Mouse (Mus musculus): ENCODE results near the gene Klhl22. TPM values are rescaled to one million over a fixed set of nuclear protein-coding genes. Genes with fewer than 3 reads are reported as not detected.

The Klhl22 gene
- polyA plus RNA-seq, 1 experiment from 2014 or later = 40.6 TPM

GRCm38 (mm10) chr16:17834543-17834942 lies 75.1 kb downstream of the Klhl22 start:
- no peak for ATAC-seq (ENCODE audit: extremely low read depth, insufficient number of reproducible peaks, low FRiP score, low TSS enrichment)
- 41% methylated on average over 7 of the region's 7 CpGs for WGBS
- no peaks in the 10 kb centered on the region for H3K9me3 ChIP-seq
- H3K4me2 ChIP-seq = peak overlapping the region; percentile 99
- H3K27ac ChIP-seq (replicated peaks) = no peak overlapping the region
- H3K9ac ChIP-seq = no peak overlapping the region; the same call in 1 of the 2 replicates
- H3K4me3 ChIP-seq = peak overlapping the region; percentile 60
- peaks cover 91% of the 10 kb centered on the region for H3K27me3 ChIP-seq (replicated peaks)
- no peaks in the 10 kb centered on the region for H3K36me3 ChIP-seq
- peaks cover 15% of the 10 kb centered on the region for H3K4me1 ChIP-seq

DNA sequence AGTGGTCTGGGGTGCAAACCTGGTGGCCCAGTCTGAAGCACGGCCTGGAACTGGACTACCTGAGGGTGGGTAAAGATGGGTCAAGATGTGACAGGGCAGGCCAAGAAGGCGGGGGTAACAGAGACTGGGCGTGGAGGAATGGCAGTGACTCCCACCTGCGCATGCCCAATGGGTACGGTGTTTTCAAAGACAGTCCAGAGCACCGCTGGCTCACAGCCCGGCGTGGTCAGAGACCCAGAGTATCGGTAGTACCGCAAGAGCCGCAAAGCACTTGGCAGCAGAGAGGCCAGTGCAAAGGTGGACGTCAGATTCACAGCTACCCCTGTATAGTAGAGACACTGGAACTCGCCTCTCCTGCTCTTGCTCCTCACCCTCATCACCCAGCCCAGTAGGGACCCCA lies 76.1 kb downstream of the Klhl22 start:
- H3K4me3 ChIP-seq = no peak overlapping the region
- H3K9ac ChIP-seq = no peak overlapping the region
- H3K4me1 ChIP-seq = peaks cover 15% of the 10 kb centered on the region
- no peak overlapping the region for H3K4me2 ChIP-seq
- H3K27ac ChIP-seq (replicated peaks) = no peak overlapping the region
- H3K9me3 ChIP-seq = no peaks in the 10 kb centered on the region
- 41% methylated on average over 13 of the region's 13 CpGs for WGBS
- no peak for ATAC-seq (ENCODE audit: extremely low read depth, insufficient number of reproducible peaks, low FRiP score, low TSS enrichment)
- H3K27me3 ChIP-seq (replicated peaks) = peaks cover 81% of the 10 kb centered on the region
- H3K36me3 ChIP-seq = peaks cover 2% of the 10 kb centered on the region

GRCm38 (mm10) chr16:17838051-17838450 lies 78.6 kb downstream of the Klhl22 start, which contains the start of gene Car15:
Car15 (minus strand) TSS chr16:17838364.
- H3K9ac ChIP-seq = no peak within 1 kb of the TSS
- H3K27me3 ChIP-seq (replicated peaks) = peaks cover 56% of the 10 kb centered on the region
- 79% methylated on average over 6 of the region's 6 CpGs for WGBS
- no peak within 1 kb of the TSS for H3K27ac ChIP-seq (replicated peaks)
- peaks cover 12% of the 10 kb centered on the region for H3K4me1 ChIP-seq
- H3K4me3 ChIP-seq = no peak within 1 kb of the TSS
- no peak for ATAC-seq (ENCODE audit: extremely low read depth, insufficient number of reproducible peaks, low FRiP score, low TSS enrichment)
- peaks cover 27% of the 10 kb centered on the region for H3K36me3 ChIP-seq
- H3K9me3 ChIP-seq = no peaks in the 10 kb centered on the region
- H3K4me2 ChIP-seq = no peak within 1 kb of the TSS

GRCm38 (mm10) chr16:17839976-17840375 lies 80.6 kb downstream of the Klhl22 start:
- WGBS = 81% methylated on average over 4 of the region's 4 CpGs
- no peak for ATAC-seq (ENCODE audit: extremely low read depth, insufficient number of reproducible peaks, low FRiP score, low TSS enrichment)
- Histone ChIP-seq H3K4me1 (no peaks in the 10 kb centered on the region), H3K27me3 (replicated peaks) (peaks cover 36% of the 10 kb centered on the region), H3K9ac (no peak overlapping the region), H3K4me2 (no peak overlapping the region), H3K36me3 (peaks cover 47% of the 10 kb centered on the region), H3K27ac (replicated peaks) (no peak overlapping the region), H3K9me3 (no peaks in the 10 kb centered on the region), H3K4me3 (no peak overlapping the region)

GRCm38 (mm10) chr16:17842437-17842836 lies 83.0 kb downstream of the Klhl22 start:
- Histone ChIP-seq H3K27me3 (replicated peaks) (peaks cover 12% of the 10 kb centered on the region), H3K27ac (replicated peaks) (no peak overlapping the region), H3K9me3 (no peaks in the 10 kb centered on the region), H3K9ac (no peak overlapping the region), H3K36me3 (peaks cover 71% of the 10 kb centered on the region), H3K4me2 (no peak overlapping the region), H3K4me1 (no peaks in the 10 kb centered on the region), H3K4me3 (no peak overlapping the region)
- no peak for ATAC-seq (ENCODE audit: extremely low read depth, insufficient number of reproducible peaks, low FRiP score, low TSS enrichment)
- WGBS = 95% methylated on average over 7 of the region's 7 CpGs

Other genes starting within 250 kb of the Klhl22 start
- gene Thap7, start 228.5 kb upstream of the Klhl22 start, polyA plus RNA-seq (2015; fragmentation: Nextera tagmentation; extraction: Ambion mirVana) = 31.7 and 35.4 TPM in 2 replicates
- 0.19 TPM in 2 replicates for gene Lrrc74b, start 198.4 kb upstream of the Klhl22 start, polyA plus RNA-seq (2015; fragmentation: Nextera tagmentation; extraction: Ambion mirVana)
- gene P2rx6, start 197.7 kb upstream of the Klhl22 start, polyA plus RNA-seq (2015; fragmentation: Nextera tagmentation; extraction: Ambion mirVana) = 0.65 and 0.79 TPM in 2 replicates
- 8.9 and 9.8 TPM in 2 replicates for gene Slc7a4, start 176.4 kb upstream of the Klhl22 start, polyA plus RNA-seq (2015; fragmentation: Nextera tagmentation; extraction: Ambion mirVana)
- 23.8 and 24.7 TPM in 2 replicates for gene Smpd4, start 140.3 kb upstream of the Klhl22 start, polyA plus RNA-seq (2015; fragmentation: Nextera tagmentation; extraction: Ambion mirVana)
- gene Ccdc74a, start 113.1 kb upstream of the Klhl22 start, polyA plus RNA-seq (2015; fragmentation: Nextera tagmentation; extraction: Ambion mirVana) = 3.5 and 4.1 TPM in 2 replicates
- 32.0 and 33.3 TPM in 2 replicates for gene Med15, start 26.7 kb upstream of the Klhl22 start, polyA plus RNA-seq (2015; fragmentation: Nextera tagmentation; extraction: Ambion mirVana)
- gene Scarf2, start 37.7 kb downstream of the Klhl22 start, polyA plus RNA-seq (2015; fragmentation: Nextera tagmentation; extraction: Ambion mirVana) = 7.0 and 8.2 TPM in 2 replicates
- not detected in 2 replicates for gene B830017H08Rik, start 73.5 kb downstream of the Klhl22 start, polyA plus RNA-seq (2015; fragmentation: Nextera tagmentation; extraction: Ambion mirVana)
- gene Car15, start 78.7 kb downstream of the Klhl22 start, polyA plus RNA-seq (2015; fragmentation: Nextera tagmentation; extraction: Ambion mirVana) = 1.1 and 1.8 TPM in 2 replicates
- gene Gm20518, start 132.1 kb downstream of the Klhl22 start, polyA plus RNA-seq (2015; fragmentation: Nextera tagmentation; extraction: Ambion mirVana) = 0.12 and 0.14 TPM in 2 replicates
- gene Tssk1, start 134.6 kb downstream of the Klhl22 start, polyA plus RNA-seq (2015; fragmentation: Nextera tagmentation; extraction: Ambion mirVana) = 0.04 TPM in 2 replicates
- 47.8 and 48.4 TPM in 2 replicates for gene Dgcr2, start 138.9 kb downstream of the Klhl22 start, polyA plus RNA-seq (2015; fragmentation: Nextera tagmentation; extraction: Ambion mirVana)
- gene Tssk2, start 139.0 kb downstream of the Klhl22 start, polyA plus RNA-seq (2015; fragmentation: Nextera tagmentation; extraction: Ambion mirVana) = not detected in 2 replicates
- gene Ess2, start 151.7 kb downstream of the Klhl22 start, polyA plus RNA-seq (2015; fragmentation: Nextera tagmentation; extraction: Ambion mirVana) = 27.5 and 29.8 TPM in 2 replicates
- not detected in 2 replicates for gene Gsc2, start 155.4 kb downstream of the Klhl22 start, polyA plus RNA-seq (2015; fragmentation: Nextera tagmentation; extraction: Ambion mirVana)
- 34.8 and 38.0 TPM in 2 replicates for gene Slc25a1, start 168.6 kb downstream of the Klhl22 start, polyA plus RNA-seq (2015; fragmentation: Nextera tagmentation; extraction: Ambion mirVana)
- gene Vpreb2, start 220.8 kb downstream of the Klhl22 start, polyA plus RNA-seq (2015; fragmentation: Nextera tagmentation; extraction: Ambion mirVana) = not detected in 2 replicates